Mouse (Mus musculus) stomach, embryonic 14.5 days (tissue): ENCODE results near the gene Gpr26. TPM values are rescaled to one million over a fixed set of nuclear protein-coding genes. Genes with fewer than 3 reads are reported as not detected.
A peak's percentile ranks its signal among the peaks of the same experiment; 100 is the strongest.

Experiments used
- ATAC-seq: fragments of 200-750 bp; cut with Nextera tagmentation; 2 replicates; pipeline ENCODE4 v1.8.0; 2017; ENCODE audit warnings: low read depth, moderate TSS enrichment; ENCODE audit not compliant: insufficient number of reproducible peaks, insufficient read depth, low FRiP score
- H3K27ac ChIP-seq: fragments of 300-500 bp; sonication (generic); 2 replicates; pipeline ENCODE4 v1.5.1; 2014; ENCODE audit warnings: mild to moderate bottlenecking, low read length, moderate library complexity, mixed read lengths
- H3K27me3 ChIP-seq: fragments of 300-500 bp; sonication (generic); 2 replicates; pipeline ENCODE4 v1.6.1; 2014; ENCODE audit warnings: low read length, control low read depth, mixed read lengths; ENCODE audit not compliant: control insufficient read depth, insufficient read depth
- H3K36me3 ChIP-seq: fragments of 300-500 bp; sonication (generic); 2 replicates; pipeline ENCODE4 v1.6.1; 2014; ENCODE audit warnings: mild to moderate bottlenecking, control low read depth, low read length, moderate library complexity, mixed read lengths; ENCODE audit not compliant: control insufficient read depth, insufficient read depth
- H3K4me1 ChIP-seq: fragments of 300-500 bp; sonication (generic); 2 replicates; pipeline ENCODE4 v1.6.1; 2014; ENCODE audit warnings: low read length, control low read depth, mixed read lengths; ENCODE audit not compliant: control insufficient read depth, insufficient read depth
- H3K4me2 ChIP-seq: fragments of 300-500 bp; sonication (generic); replicated peaks from 2 replicates; pipeline ENCODE4 v1.6.1; 2014; ENCODE audit warnings: low read depth, low read length, control low read depth
- H3K4me3 ChIP-seq: fragments of 300-500 bp; sonication (generic); 2 replicates; pipeline ENCODE4 v1.5.1; 2014; ENCODE audit warnings: low read depth, low read length, control low read depth
- H3K9ac ChIP-seq: fragments of 300-500 bp; sonication (generic); replicated peaks from 2 replicates; pipeline ENCODE4 v1.6.1; 2014; ENCODE audit warnings: low read depth, mild to moderate bottlenecking, control low read depth, low read length, moderate library complexity, mixed read lengths
- H3K9me3 ChIP-seq: fragments of 300-500 bp; sonication (generic); 2 replicates; pipeline ENCODE4 v1.6.1; 2016; ENCODE audit warnings: low read depth, low read length, control low read depth; ENCODE audit not compliant: control insufficient read depth
- WGBS: fragments of 180-500 bp; shearing (Covaris S2); extraction: QIAGEN DNeasy Blood & Tissue Kit; methylation state at CpG from one replicate; pipeline ENCODE4 v1.1.7; 2014; 5-methylcytosine and 5-hydroxymethylcytosine counted together
- polyA plus RNA-seq: library from polyadenylated mRNA; unstranded; fragments of >200 nt; fragmentation: Nextera tagmentation; extraction: Ambion mirVana; gene quantifications from 2 replicates; pipeline ENCODE4 v1.2.1, GENCODE M21; 2014

Gene Gpr26
- polyA plus RNA-seq, 1 experiment from 2014 or later, result not detected

GRCm38 (mm10) chr7:132012969-132013679 lies 46.9 kb downstream of the Gpr26 start:
- no peak overlapping the region for H3K4me3 ChIP-seq
- H3K27ac ChIP-seq, result no peak overlapping the region
- no peaks in the 10 kb centered on the region for H3K36me3 ChIP-seq
- no peak for ATAC-seq
- H3K9me3 ChIP-seq, result no peaks in the 10 kb centered on the region
- no peak overlapping the region for H3K9ac ChIP-seq
- H3K4me1 ChIP-seq, result no peaks in the 10 kb centered on the region
- no peaks in the 10 kb centered on the region for H3K27me3 ChIP-seq
- 38% methylated on average over 1 of the region's 1 CpGs for WGBS
- H3K4me2 ChIP-seq, result no peak overlapping the region

- Histone ChIP-seq H3K9me3 (no peaks in the 10 kb centered on the region), H3K36me3 (no peaks in the 10 kb centered on the region), H3K27me3 (no peaks in the 10 kb centered on the region), H3K27ac (no peak overlapping the region), H3K9ac (no peak overlapping the region), H3K4me3 (no peak overlapping the region), H3K4me1 (no peaks in the 10 kb centered on the region), H3K4me2 (no peak overlapping the region)
- WGBS, result 79% methylated on average over 5 of the region's 5 CpGs
- ATAC-seq, result no peak
Measured at GRCm38 (mm10) chr7:132013970-132014369, 47.7 kb downstream of the Gpr26 start.

- no peaks in the 10 kb centered on the region for H3K36me3 ChIP-seq
- H3K4me3 ChIP-seq, result no peak overlapping the region
- ATAC-seq, result no peak
- no peaks in the 10 kb centered on the region for H3K27me3 ChIP-seq
- no peaks in the 10 kb centered on the region for H3K4me1 ChIP-seq
- 15% methylated on average over 3 of the region's 3 CpGs for WGBS
- no peak overlapping the region for H3K9ac ChIP-seq
- H3K9me3 ChIP-seq, result no peaks in the 10 kb centered on the region
- no peak overlapping the region for H3K27ac ChIP-seq
- H3K4me2 ChIP-seq, result no peak overlapping the region
Measured at GRCm38 (mm10) chr7:132015193-132015592, 48.9 kb downstream of the Gpr26 start.

- no peak for ATAC-seq
- 73% methylated on average over 3 of the region's 3 CpGs for WGBS
Measured at GRCm38 (mm10) chr7:132015933-132016332, 49.7 kb downstream of the Gpr26 start.

GRCm38 (mm10) chr7:132025591-132025990 lies 59.3 kb downstream of the Gpr26 start:
- no peak for ATAC-seq
- no peaks in the 10 kb centered on the region for H3K36me3 ChIP-seq

More at GRCm38 (mm10) chr7:132015933-132016332, 49.7 kb downstream of the Gpr26 start:
- Histone ChIP-seq H3K27me3 (no peaks in the 10 kb centered on the region), H3K27ac (no peak overlapping the region), H3K4me1 (no peaks in the 10 kb centered on the region), H3K4me2 (no peak overlapping the region), H3K9ac (no peak overlapping the region), H3K36me3 (no peaks in the 10 kb centered on the region), H3K4me3 (no peak overlapping the region), H3K9me3 (no peaks in the 10 kb centered on the region)

GRCm38 (mm10) chr7:132026671-132027070 lies 60.4 kb downstream of the Gpr26 start:
- no peak overlapping the region for H3K4me2 ChIP-seq
- H3K4me3 ChIP-seq, result no peak overlapping the region
- H3K36me3 ChIP-seq, result no peaks in the 10 kb centered on the region
- no peak overlapping the region for H3K9ac ChIP-seq
- no peak overlapping the region for H3K27ac ChIP-seq
- ATAC-seq, result no peak
- H3K4me1 ChIP-seq, result no peaks in the 10 kb centered on the region
- no peaks in the 10 kb centered on the region for H3K9me3 ChIP-seq
- H3K27me3 ChIP-seq, result no peaks in the 10 kb centered on the region
- 52% methylated on average over 6 of the region's 6 CpGs for WGBS

More at GRCm38 (mm10) chr7:132025591-132025990, 59.3 kb downstream of the Gpr26 start:
- 60% methylated on average over 6 of the region's 6 CpGs for WGBS
- Histone ChIP-seq H3K4me1 (no peaks in the 10 kb centered on the region), H3K4me2 (no peak overlapping the region), H3K9ac (no peak overlapping the region), H3K27me3 (no peaks in the 10 kb centered on the region), H3K4me3 (no peak overlapping the region), H3K27ac (no peak overlapping the region), H3K9me3 (no peaks in the 10 kb centered on the region)

GRCm38 (mm10) chr7:132031940-132032531 lies 65.8 kb downstream of the Gpr26 start:
- no peak overlapping the region for H3K4me2 ChIP-seq
- no peak overlapping the region for H3K4me3 ChIP-seq
- no peak overlapping the region for H3K9ac ChIP-seq
- no peak overlapping the region for H3K27ac ChIP-seq
- H3K4me1 ChIP-seq, result no peaks in the 10 kb centered on the region
- no peaks in the 10 kb centered on the region for H3K27me3 ChIP-seq
- no peaks in the 10 kb centered on the region for H3K9me3 ChIP-seq
- H3K36me3 ChIP-seq, result no peaks in the 10 kb centered on the region
- 0 out of 2 replicates have a peak, but pooled peaks have one; percentile 63 for ATAC-seq
- WGBS, result 59% methylated on average over 6 of the region's 6 CpGs
